Mouse (Mus musculus) macrophage (primary cell): ENCODE data around the gene Opn1sw. TPM values are rescaled to one million over a fixed set of nuclear protein-coding genes. Genes with fewer than 3 reads are reported as not detected.
"Not testable (repeated sequence)": the region's sequence is repeated elsewhere in the genome, so short reads cannot be mapped to it uniquely, and the experiment has no call there.

Experiments
- H3K27ac ChIP-seq: fragments of 350-480 bp; formaldehyde crosslinking; 2 replicates; pipeline ENCODE4 v1.9.0; 2021
- H3K36me3 ChIP-seq: fragments of 350-480 bp; formaldehyde crosslinking; 2 replicates; pipeline ENCODE4 v1.9.0; 2021; ENCODE audit errors: inconsistent target
- H3K4me3 ChIP-seq: fragments of 350-480 bp; formaldehyde crosslinking; 2 replicates; pipeline ENCODE4 v1.9.0; 2021; ENCODE audit errors: inconsistent target
- H3K79me2 ChIP-seq: fragments of 350-480 bp; formaldehyde crosslinking; 2 replicates; pipeline ENCODE4 v1.9.0; 2021; ENCODE audit errors: inconsistent target
- WGBS: methylation state at CpG from one replicate; pipeline ENCODE4 v1.1.7; 2026; ENCODE audit warnings: inconsistent platforms; ENCODE audit not compliant: missing documents; 5-methylcytosine and 5-hydroxymethylcytosine counted together
- polyA plus RNA-seq: library from polyadenylated mRNA; stranded (reverse); fragments of 250-400 nt; gene quantifications from 3 replicates; pipeline ENCODE4 v1.2.4, GENCODE M21; 2018; ENCODE audit warnings: inconsistent platforms

Opn1sw gene
- polyA plus RNA-seq, 1 experiment from 2014 or later, result not detected

DNA sequence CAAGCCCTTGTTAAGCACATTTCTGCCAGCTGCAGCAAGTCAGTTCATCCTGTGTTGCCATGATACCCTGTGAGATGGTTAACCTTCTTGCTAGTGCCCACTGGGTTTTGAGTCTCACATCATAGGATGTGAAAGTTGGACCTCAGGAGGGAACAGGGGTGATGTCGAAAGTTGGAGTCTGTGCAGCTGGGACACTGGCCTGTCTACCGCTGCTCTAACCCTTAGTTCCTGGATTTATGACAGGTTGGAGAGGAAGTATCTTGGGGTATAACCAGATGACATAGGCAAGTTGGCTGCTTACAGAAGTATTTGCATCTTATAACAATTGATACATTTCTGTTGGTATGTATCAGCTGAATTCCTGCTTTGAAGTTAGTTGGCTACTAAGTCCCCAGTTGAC is 32.3 kb upstream of the Opn1sw start:
- Histone ChIP-seq H3K4me3 (no peak overlapping the region), H3K27ac (no peak overlapping the region), H3K36me3 (no peaks in the 10 kb centered on the region), H3K79me2 (no peaks in the 10 kb centered on the region)
- WGBS, result 6% methylated on average over 2 of the region's 2 CpGs

DNA sequence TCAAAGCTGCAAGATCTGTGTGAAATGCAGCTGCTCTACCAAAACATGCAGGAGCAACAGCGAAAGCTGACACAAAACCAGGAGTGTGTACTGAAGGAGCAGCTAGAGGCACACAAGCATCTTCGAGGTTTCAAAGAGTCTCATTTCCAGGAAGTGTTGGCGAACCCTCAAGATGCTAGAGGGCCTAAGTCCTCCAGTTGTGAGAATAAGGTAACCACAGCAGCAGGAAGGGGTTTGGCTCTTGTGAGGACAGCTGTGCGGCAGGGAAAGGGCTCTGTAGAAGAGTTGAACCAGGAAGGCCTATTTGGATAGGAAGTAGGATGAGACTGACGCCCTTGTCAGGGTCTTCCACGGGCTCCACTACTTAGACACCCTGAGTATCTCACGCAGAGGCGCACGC is 27.2 kb upstream of the Opn1sw start:
- H3K4me3 ChIP-seq, result no peak overlapping the region
- H3K27ac ChIP-seq, result no peak overlapping the region
- 49% methylated on average over 9 of the region's 9 CpGs for WGBS
- H3K36me3 ChIP-seq, result no peaks in the 10 kb centered on the region
- H3K79me2 ChIP-seq, result no peaks in the 10 kb centered on the region

DNA sequence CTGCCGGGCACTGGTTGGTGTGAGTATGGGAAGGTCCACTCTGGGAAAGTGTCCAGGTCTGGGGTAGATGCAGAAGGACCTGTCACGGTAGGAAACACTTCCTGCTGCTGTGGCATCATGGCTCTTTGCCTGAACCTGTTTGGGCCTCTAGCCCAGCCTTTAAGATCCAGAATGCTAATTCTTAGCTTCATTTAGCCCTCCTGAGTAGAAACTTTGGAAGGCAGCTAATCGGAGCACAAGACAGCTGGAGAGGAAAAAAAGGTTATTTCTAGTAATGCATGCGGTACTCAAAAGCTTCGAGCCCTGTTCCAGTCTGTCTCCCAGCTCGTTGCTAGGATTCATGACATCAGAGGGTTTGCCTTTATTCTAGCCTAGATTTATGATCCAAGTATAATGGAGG is 18.1 kb upstream of the Opn1sw start:
- H3K36me3 ChIP-seq, result no peaks in the 10 kb centered on the region
- H3K79me2 ChIP-seq, result no peaks in the 10 kb centered on the region
- no peak overlapping the region for H3K4me3 ChIP-seq
- WGBS, result 77% methylated on average over 6 of the region's 6 CpGs
- no peak overlapping the region for H3K27ac ChIP-seq

DNA sequence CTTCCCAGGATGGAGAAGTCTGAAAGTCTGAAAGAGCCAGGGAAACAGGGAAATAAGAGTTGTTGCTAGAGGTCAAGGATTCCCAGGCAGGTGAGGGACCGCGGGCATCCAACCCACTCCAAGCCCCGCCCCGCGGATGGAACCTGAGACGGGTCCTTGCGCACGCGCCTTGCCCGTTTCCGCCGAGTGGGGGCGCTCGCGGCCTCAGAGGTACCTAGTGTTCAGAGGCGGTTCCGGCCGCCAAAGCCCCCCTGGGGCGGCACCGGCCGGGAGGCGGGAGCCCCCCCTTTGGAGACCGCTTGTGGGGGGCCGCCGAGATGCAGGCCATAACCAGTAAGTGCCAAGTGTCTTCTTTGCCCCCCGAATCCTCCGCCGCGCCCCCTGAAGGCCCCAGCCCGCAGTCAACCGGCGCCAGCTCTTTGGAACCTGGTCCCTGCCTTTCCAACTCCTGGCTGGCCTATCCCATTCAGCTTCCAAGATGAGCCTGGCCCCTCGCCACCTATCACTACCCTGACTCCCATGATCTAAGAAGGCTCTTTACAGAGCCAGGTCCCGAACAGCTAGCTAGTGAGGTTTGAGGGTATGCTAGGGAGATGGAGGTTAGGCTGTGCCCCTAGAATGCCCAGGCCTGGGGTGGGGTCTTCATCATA is 14.6 kb upstream of the Opn1sw start:
- no peak overlapping the region for H3K4me3 ChIP-seq
- no peaks in the 10 kb centered on the region for H3K79me2 ChIP-seq
- no peak overlapping the region for H3K27ac ChIP-seq
- no peaks in the 10 kb centered on the region for H3K36me3 ChIP-seq
- 32% methylated on average over 15 of the region's 34 CpGs for WGBS

DNA sequence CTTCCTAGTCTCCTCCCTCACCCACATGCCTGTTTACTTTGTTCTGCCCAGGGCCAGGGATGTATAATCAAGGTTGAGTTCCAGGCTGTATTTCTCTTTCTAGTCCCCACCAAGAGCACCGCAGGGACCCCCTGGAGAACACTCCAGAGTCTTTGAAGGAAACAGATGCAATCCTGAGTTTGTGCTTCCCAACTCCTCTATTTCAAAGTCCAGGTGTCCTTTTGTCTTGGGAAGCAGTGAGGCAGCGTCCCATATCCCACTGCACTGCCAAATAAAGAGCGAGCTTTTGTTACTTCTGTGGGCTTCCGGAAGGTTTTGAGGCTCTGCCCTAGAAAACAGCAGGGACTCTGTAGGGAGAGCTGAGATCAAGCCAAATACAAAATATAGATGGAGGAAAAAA is 11.6 kb upstream of the Opn1sw start:
- H3K79me2 ChIP-seq, result no peaks in the 10 kb centered on the region
- H3K36me3 ChIP-seq, result no peaks in the 10 kb centered on the region
- H3K27ac ChIP-seq, result no peak overlapping the region
- H3K4me3 ChIP-seq, result no peak overlapping the region
- WGBS, result 81% methylated on average over 4 of the region's 4 CpGs

DNA sequence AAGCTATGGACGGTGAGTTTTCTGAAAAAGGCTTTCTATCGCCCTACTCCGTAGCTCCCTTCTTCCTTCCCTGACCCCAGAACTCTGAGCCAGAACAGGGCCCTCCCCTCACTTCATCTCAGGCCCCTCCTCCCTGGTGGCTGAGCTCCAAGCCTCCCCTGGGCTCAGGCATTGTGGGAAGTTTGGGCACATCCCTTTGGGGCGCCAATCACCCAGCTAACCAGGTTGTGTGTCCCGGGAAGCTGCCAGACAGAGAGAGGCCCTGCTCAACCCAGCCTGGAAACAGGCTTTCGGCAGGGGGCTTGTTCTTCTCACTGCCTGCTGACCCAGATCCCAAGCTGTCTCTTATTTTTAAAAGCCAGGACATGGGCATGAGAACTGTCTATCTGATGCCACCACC is 9.3 kb upstream of the Opn1sw start:
- Histone ChIP-seq H3K4me3 (no peak overlapping the region), H3K36me3 (no peaks in the 10 kb centered on the region), H3K79me2 (no peaks in the 10 kb centered on the region), H3K27ac (no peak overlapping the region)
- 72% methylated on average over 6 of the region's 6 CpGs for WGBS

DNA sequence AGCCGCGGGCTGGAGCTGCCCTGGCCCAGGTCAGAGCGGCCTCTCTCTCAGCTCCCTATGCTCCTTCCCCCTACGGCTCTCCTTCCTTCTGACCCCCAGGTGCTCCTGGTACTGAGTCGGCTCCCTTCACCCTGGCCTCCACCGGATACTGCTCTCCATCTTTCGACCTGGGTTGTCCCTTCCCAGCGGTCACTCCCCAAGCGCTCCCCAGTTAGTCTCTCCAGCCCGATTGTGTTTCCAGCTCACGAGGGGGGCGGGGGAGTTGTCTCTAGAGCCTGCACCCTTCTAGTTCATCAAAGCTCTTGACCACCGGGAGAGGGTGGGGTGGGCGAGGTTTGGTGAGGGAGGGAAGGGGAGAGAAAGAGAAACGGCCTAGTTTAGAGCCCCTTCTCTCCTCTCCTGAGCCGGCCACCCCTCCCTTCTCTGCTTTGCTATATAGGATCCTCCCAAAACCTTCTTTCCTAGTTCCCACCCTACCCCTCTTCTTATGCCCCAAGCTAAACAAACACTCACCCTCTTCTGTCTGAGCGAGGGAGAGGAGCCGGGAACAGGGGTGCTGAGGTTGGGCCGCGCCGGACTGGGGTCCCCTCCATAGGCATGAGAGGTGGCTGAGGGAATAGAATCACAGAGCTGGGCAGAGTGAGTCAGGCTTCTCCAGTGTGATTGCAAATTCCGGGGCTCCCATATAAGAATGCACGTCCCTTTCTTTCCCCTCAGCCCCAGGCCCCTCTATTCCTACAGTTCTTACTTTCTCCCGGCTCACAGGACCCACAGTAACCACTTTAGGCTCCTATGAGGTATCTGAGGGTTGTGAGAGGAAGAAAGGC is 8.7 kb upstream of the Opn1sw start:
- Histone ChIP-seq H3K79me2 (no peaks in the 10 kb centered on the region), H3K27ac (no peak overlapping the region), H3K36me3 (no peaks in the 10 kb centered on the region), H3K4me3 (no peak overlapping the region)
- 30% methylated on average over 24 of the region's 24 CpGs for WGBS

DNA sequence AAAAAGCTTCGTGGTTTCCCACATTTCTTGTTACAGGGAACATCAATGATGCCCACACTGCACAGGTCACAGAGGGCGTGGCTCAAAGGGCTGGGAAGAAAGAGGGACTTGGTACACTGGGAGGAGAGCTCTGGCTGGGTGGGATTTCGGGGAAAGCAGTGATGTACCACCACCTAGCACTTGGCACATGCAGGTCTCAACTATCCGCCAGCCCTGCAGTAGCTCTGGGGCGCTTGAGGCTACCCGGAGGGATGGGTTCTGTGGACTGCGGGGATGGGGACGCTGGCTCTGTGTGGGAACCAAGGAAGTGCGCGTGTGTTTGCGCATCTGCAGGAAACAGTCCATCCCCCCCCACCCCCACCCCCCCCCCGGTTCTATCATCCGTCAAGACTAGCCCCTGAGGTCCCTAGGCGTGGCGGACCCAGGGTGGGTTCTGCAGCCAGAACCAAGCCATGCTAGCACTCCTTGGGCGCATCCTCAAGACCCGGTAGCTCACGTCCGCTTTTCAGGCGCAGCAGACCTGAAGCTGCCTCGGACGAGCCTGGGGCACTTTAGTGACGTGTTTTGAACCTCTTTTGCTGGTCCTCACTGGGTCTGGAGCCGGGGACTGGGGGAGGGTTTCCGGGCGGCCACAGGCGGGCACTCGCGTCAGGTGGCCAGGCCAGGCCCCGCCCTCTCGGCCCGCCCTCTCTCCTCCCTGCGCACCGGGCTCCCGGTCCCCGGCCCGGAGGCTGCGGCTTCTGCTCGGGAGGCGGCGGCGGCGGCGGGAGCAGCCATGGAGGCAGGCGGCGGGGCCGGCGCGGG is 7.8 kb upstream of the Opn1sw start, which contains the start of gene Ccdc136:
TSS of gene Ccdc136 (plus strand) at position 400 of the 804 bp plus-strand sequence.
- Histone ChIP-seq H3K79me2 (no peaks in the 10 kb centered on the region), H3K27ac (no peak within 1 kb of the TSS), H3K36me3 (no peaks in the 10 kb centered on the region), H3K4me3 (no peak within 1 kb of the TSS)
- WGBS, result 2% methylated on average over 39 of the region's 49 CpGs

DNA sequence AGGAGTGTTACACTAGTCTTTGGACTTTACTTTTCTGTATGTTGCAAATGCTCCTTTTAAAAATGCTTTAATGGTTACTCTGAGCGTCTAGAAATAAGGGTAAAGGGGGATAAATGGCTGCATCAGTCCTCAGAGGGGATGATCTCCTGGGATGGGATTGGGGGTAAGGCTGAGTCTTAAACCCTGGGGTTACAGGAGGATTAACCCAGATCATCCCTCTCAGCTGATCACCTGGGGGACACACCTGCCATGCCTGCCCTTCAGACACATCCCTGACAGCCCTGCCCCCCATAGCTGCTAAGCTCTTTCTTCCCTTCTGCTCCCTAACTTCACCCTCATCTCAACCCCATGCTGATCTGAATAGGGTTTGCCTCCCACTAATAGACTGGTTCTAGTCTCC is 6.0 kb upstream of the Opn1sw start:
- no peak overlapping the region for H3K27ac ChIP-seq
- H3K36me3 ChIP-seq, result no peaks in the 10 kb centered on the region
- no peaks in the 10 kb centered on the region for H3K79me2 ChIP-seq
- no peak overlapping the region for H3K4me3 ChIP-seq
- 100% methylated on average over 1 of the region's 1 CpGs for WGBS

DNA sequence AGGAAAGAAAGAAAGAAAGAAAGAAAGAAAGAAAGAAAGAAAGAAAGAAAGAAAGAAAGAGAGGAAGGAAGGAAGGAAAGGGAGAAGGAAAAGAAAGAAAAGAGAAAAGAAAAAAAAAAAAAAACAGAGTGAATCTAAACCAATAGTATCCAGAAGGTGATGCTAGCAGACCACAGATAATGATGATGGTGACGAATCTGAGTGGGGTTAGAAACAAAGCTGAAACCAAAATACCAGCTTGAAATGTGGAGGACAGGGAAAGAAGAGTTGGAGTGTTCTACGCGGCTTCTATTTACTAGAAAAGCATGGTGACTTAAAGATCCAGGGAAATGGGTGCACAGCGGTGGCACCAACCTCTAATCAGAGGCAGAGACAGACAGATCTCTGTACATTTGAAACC is 3.5 kb upstream of the Opn1sw start:
- H3K27ac ChIP-seq, result no peak overlapping the region
- WGBS, result 76% methylated on average over 4 of the region's 4 CpGs
- no peak overlapping the region for H3K4me3 ChIP-seq
- H3K79me2 ChIP-seq, result no peaks in the 10 kb centered on the region
- H3K36me3 ChIP-seq, result no peaks in the 10 kb centered on the region

DNA sequence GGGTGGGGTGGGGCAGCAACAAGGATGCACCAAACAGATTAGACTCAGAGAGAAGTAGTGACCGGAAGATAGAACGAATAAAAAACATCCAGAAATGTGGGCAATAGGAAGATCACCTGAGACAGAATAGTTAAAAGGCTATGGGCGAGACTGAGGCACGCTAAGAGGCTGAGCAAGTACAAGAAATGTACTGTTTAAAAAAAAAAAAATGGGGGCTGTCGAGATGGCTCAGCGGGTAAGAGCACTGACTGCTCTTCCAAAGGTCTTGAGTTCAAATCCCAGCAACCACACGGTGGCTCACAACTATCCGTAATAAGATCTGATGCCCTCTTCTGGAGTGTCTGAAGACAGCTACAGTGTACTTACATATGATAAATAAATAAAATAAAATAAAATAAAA is 3.0 kb upstream of the Opn1sw start:
- not testable (repeated sequence) for H3K79me2 ChIP-seq, H3K27ac ChIP-seq, H3K36me3 ChIP-seq, H3K4me3 ChIP-seq
- WGBS, result 84% methylated on average over 8 of the region's 8 CpGs

DNA sequence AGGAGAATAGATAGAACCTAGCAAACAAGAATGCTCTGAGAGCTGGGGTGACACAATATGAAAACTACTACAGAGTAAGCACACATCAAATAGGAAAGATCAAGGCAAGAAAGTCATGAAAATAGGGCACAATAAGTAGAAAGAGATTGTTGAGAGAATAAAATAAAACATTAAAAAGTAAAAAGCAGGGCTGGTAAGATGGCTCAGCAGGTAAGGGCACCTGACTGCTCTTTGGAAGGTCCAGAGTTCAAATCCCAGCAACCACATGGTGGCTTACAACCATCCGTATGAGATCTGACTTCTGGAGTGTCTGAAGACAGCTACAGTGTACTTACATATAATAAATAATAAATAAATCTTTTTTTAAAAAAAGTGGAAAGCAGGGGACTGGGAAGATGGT is 2.2 kb upstream of the Opn1sw start:
- not testable (repeated sequence) for H3K36me3 ChIP-seq, H3K27ac ChIP-seq, H3K79me2 ChIP-seq, H3K4me3 ChIP-seq
- WGBS, result 56% methylated on average over 1 of the region's 1 CpGs

DNA sequence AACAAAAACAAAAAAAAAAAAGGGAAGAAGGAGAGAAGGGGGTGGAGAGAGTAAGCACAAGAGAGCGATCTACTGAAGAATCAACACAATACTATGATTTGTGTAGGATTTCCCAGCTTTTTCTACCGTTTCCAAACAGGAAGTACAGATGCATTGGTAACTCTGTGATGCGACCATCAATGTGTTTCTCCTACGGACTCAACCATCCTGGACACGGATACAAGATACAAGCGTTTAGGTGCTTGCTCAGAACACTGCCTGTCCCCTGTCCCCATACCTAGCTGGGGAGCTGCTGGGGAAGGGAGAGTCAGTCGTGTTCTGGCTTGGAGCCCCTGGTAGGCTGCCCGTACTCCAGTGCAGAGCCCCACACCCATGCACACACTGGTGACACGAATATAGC is 1.2 kb upstream of the Opn1sw start:
- Histone ChIP-seq H3K79me2 (no peaks in the 10 kb centered on the region), H3K27ac (no peak overlapping the region), H3K36me3 (no peaks in the 10 kb centered on the region), H3K4me3 (no peak overlapping the region)
- WGBS, result 41% methylated on average over 9 of the region's 9 CpGs

DNA sequence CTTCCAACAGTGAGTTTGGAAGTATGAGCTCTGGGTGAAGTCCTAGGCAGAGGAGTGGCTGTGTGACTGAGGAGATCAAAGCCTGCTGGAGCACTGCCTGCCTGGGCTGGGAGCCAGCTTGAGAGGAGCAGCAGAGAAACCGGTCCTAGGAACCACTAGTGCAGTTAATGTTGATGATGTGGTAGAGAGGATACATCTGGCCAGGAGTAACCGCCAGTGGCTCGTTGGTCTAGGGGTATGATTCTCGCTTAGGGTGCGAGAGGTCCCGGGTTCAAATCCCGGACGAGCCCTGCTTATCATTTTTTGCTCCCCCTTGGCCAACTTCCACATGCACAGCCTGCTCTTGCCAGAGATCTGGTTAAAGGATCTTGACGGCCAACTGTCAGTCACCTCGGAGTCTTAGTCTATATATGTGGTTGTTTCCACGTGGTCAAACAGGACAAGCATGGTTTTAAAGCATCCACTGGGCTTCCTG is 375 bp upstream of the Opn1sw start:
- no peak overlapping the region for H3K27ac ChIP-seq
- no peak overlapping the region for H3K4me3 ChIP-seq
- no peaks in the 10 kb centered on the region for H3K36me3 ChIP-seq
- H3K79me2 ChIP-seq, result no peaks in the 10 kb centered on the region
- 12% methylated on average over 11 of the region's 11 CpGs for WGBS

DNA sequence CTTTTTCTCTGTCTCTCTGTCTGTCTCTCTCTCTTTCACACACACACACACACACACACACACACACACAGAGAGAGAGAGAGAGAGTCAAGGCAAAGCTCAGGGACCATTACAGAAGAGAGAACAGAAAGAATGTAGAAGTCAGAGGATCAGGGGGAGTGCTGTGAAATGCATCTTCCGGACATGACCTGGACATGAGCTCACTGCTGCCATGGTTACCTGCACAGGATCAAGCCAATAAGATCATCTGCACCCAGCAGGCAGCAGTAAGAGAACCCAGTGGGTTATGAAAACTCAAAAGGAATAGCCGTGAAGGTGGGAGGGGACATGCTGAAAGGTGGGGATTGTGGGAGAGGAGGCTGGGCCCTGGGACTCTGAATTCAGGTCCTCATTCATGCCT is 5.8 kb downstream of the Opn1sw start:
- WGBS, result 83% methylated on average over 2 of the region's 2 CpGs

More for the DNA sequence above, 5.8 kb downstream of the Opn1sw start:
- no peak overlapping the region for H3K4me3 ChIP-seq
- H3K79me2 ChIP-seq, result no peaks in the 10 kb centered on the region
- H3K36me3 ChIP-seq, result no peaks in the 10 kb centered on the region
- H3K27ac ChIP-seq, result no peak overlapping the region
